Mouse (Mus musculus) CH12.LX (cell line): ENCODE measurements around the gene Zfp523. TPM values are rescaled to one million over a fixed set of nuclear protein-coding genes. Genes with fewer than 3 reads are reported as not detected.

Experiments
- DNase-seq: peaks from one replicate; pipeline ENCODE4 v3.0.0-alpha.2; 2013; ENCODE audit errors: extremely low read depth
- H3K27ac ChIP-seq: 2 replicates; pipeline ENCODE4 v1.5.1; 2012; ENCODE audit warnings: low read depth, mild to moderate bottlenecking, control low read depth, moderate library complexity; ENCODE audit not compliant: insufficient read depth
- H3K27me3 ChIP-seq: replicated peaks from 2 replicates; pipeline ENCODE3; 2012; ENCODE audit warnings: inconsistent platforms
- H3K36me3 ChIP-seq, 2 experiments: replicated peaks in 1 of 2; 2 replicates each; pipeline versions ENCODE3 to v1.6.1; 2012; ENCODE audit warnings: inconsistent platforms in 1 of 2, low read length in 1 of 2, mild to moderate bottlenecking in 1 of 2, mixed read lengths in 1 of 2, moderate library complexity in 1 of 2; ENCODE audit not compliant: control insufficient read depth in 1 of 2, insufficient read depth in 1 of 2
- H3K4me1 ChIP-seq, 2 experiments: 2 replicates each; pipeline ENCODE4 v1.6.1; 2012; ENCODE audit warnings: inconsistent platforms in 1 of 2, moderate library complexity in 1 of 2; ENCODE audit not compliant: insufficient read depth in 2 of 2, control insufficient read depth in 1 of 2
- H3K4me2 ChIP-seq: 2 replicates; pipeline ENCODE4 v1.6.1; 2012; ENCODE audit warnings: low read depth, mild to moderate bottlenecking, control low read depth; ENCODE audit not compliant: poor library complexity, insufficient read depth, severe bottlenecking
- H3K4me3 ChIP-seq, 3 experiments: fragments of 150-350 bp in 1 of 3; sonication (generic) in 1 of 3; replicated peaks in 1 of 3; 2 replicates each; pipeline versions ENCODE3 to v1.5.1; 2011 to 2012; ENCODE audit warnings: low read depth in 2 of 3, low read length in 2 of 3, mild to moderate bottlenecking in 2 of 3, moderate library complexity in 2 of 3, control low read depth in 1 of 3, improper control_type of control experiment in 1 of 3, inconsistent platforms in 1 of 3, mixed read lengths in 1 of 3; ENCODE audit not compliant: poor library complexity in 1 of 3
- H3K79me2 ChIP-seq: replicated peaks from 2 replicates; pipeline ENCODE4 v1.6.1; 2012; ENCODE audit warnings: mild to moderate bottlenecking, moderate library complexity; ENCODE audit not compliant: control insufficient read depth, poor library complexity, insufficient read depth, severe bottlenecking; ENCODE audit errors: extremely low read depth
- H3K9ac ChIP-seq: 2 replicates; pipeline ENCODE4 v1.6.1; 2012; ENCODE audit warnings: low read depth, mild to moderate bottlenecking, control low read depth, moderate library complexity; ENCODE audit not compliant: insufficient read depth
- H3K9me3 ChIP-seq: replicated peaks from 2 replicates; pipeline ENCODE3; 2012; ENCODE audit warnings: low read length, inconsistent platforms, mixed read lengths
- BHLHE40 ChIP-seq: IDR thresholded peaks from 2 replicates; pipeline ENCODE4 v1.6.1; 2011; ENCODE audit warnings: mild to moderate bottlenecking, low read depth, low read length, improper control_type of control experiment
- CHD1 ChIP-seq: IDR thresholded peaks from 2 replicates; pipeline ENCODE4 v1.6.1; 2012; ENCODE audit warnings: low read depth, low read length, improper control_type of control experiment, inconsistent platforms
- CHD2 ChIP-seq: IDR thresholded peaks from 2 replicates; pipeline ENCODE4 v1.6.1; 2011; ENCODE audit warnings: low read length, improper control_type of control experiment
- CTCF ChIP-seq, 2 experiments: IDR thresholded peaks in 1 of 2; conservative IDR thresholded peaks in 1 of 2; 2 replicates each; pipeline ENCODE4 v1.5.1; 2011 to 2012; ENCODE audit warnings: low read depth in 2 of 2, low read length in 2 of 2, improper control_type of control experiment in 1 of 2, inconsistent platforms in 1 of 2, mild to moderate bottlenecking in 1 of 2, moderate library complexity in 1 of 2
- E2F4 ChIP-seq: IDR thresholded peaks from 2 replicates; pipeline ENCODE4 v1.6.1; 2011; ENCODE audit warnings: low read depth, low read length, improper control_type of control experiment; ENCODE audit not compliant: insufficient replicate concordance
- EP300 ChIP-seq: IDR thresholded peaks from 2 replicates; pipeline ENCODE4 v1.6.1; 2011; ENCODE audit warnings: low read length, improper control_type of control experiment
- ETS1 ChIP-seq: conservative IDR thresholded peaks from 2 replicates; pipeline ENCODE4 v1.6.1; 2012; ENCODE audit warnings: low read depth, mild to moderate bottlenecking, inconsistent platforms, low read length, improper control_type of control experiment, moderate library complexity
- GABPA ChIP-seq: IDR thresholded peaks from 2 replicates; pipeline ENCODE4 v1.6.1; 2012; ENCODE audit warnings: low read depth, low read length, improper control_type of control experiment, inconsistent platforms; ENCODE audit not compliant: insufficient replicate concordance
- HCFC1 ChIP-seq: IDR thresholded peaks from 2 replicates; pipeline ENCODE4 v1.6.1; 2012; ENCODE audit warnings: low read depth, mild to moderate bottlenecking, inconsistent platforms, low read length, improper control_type of control experiment
- JUN ChIP-seq: IDR thresholded peaks from 2 replicates; pipeline ENCODE4 v1.6.1; 2011; ENCODE audit warnings: low read depth, mild to moderate bottlenecking, low read length, improper control_type of control experiment, moderate library complexity; ENCODE audit not compliant: insufficient read depth
- JUND ChIP-seq: conservative IDR thresholded peaks from 2 replicates; pipeline ENCODE4 v1.6.1; 2011; ENCODE audit warnings: low read depth, low read length, improper control_type of control experiment
- KAT2A ChIP-seq: IDR thresholded peaks from 2 replicates; pipeline ENCODE4 v1.6.1; 2012; ENCODE audit warnings: low read length, improper control_type of control experiment, inconsistent platforms; ENCODE audit not compliant: insufficient replicate concordance
- MAX ChIP-seq: IDR thresholded peaks from 2 replicates; pipeline ENCODE4 v1.6.1; 2011; ENCODE audit warnings: low read length, improper control_type of control experiment
- MAZ ChIP-seq: IDR thresholded peaks from 2 replicates; pipeline ENCODE4 v1.6.1; 2012; ENCODE audit warnings: low read depth, mild to moderate bottlenecking, inconsistent platforms, low read length, improper control_type of control experiment, moderate library complexity
- NELFE ChIP-seq: IDR thresholded peaks from 2 replicates; pipeline ENCODE4 v1.6.1; 2011; ENCODE audit warnings: low read depth, low read length, improper control_type of control experiment
- NRF1 ChIP-seq: IDR thresholded peaks from 2 replicates; pipeline ENCODE4 v1.6.1; 2014; ENCODE audit warnings: low read depth, mild to moderate bottlenecking, inconsistent platforms, low read length, improper control_type of control experiment, moderate library complexity
- PAX5 ChIP-seq: IDR thresholded peaks from 2 replicates; pipeline ENCODE4 v1.6.1; 2012; ENCODE audit warnings: low read length, inconsistent platforms, mixed read lengths
- RAD21 ChIP-seq: IDR thresholded peaks from 2 replicates; pipeline ENCODE4 v1.6.1; 2011; ENCODE audit warnings: low read depth, mild to moderate bottlenecking, low read length, improper control_type of control experiment, moderate library complexity
- RCOR1 ChIP-seq: conservative IDR thresholded peaks from 2 replicates; pipeline ENCODE4 v1.6.1; 2012; ENCODE audit warnings: low read depth, mild to moderate bottlenecking, inconsistent platforms, low read length, improper control_type of control experiment
- TBP ChIP-seq: conservative IDR thresholded peaks from 2 replicates; pipeline ENCODE4 v1.6.1; 2011; ENCODE audit warnings: low read depth, low read length, improper control_type of control experiment
- TCF12 ChIP-seq: IDR thresholded peaks from 2 replicates; pipeline ENCODE4 v1.6.1; 2014; ENCODE audit warnings: low read depth, mild to moderate bottlenecking, inconsistent platforms, low read length, improper control_type of control experiment
- USF1 ChIP-seq: IDR thresholded peaks from 2 replicates; pipeline ENCODE4 v1.6.1; 2014; ENCODE audit warnings: low read depth, mild to moderate bottlenecking, inconsistent platforms, low read length, improper control_type of control experiment
- ZC3H11A ChIP-seq: IDR thresholded peaks from 2 replicates; pipeline ENCODE4 v1.6.1; 2012; ENCODE audit warnings: low read depth, mild to moderate bottlenecking, inconsistent platforms, low read length, improper control_type of control experiment
- ZMIZ1 ChIP-seq: IDR thresholded peaks from 2 replicates; pipeline ENCODE4 v1.6.1; 2012; ENCODE audit warnings: low read depth, mild to moderate bottlenecking, inconsistent platforms, low read length, improper control_type of control experiment
- dilution Hi-C: fragments of 300-500 bp; cut with MboI; formaldehyde crosslinking; loops from 2 replicates; pipeline ENCODE4 v1.14.3; 2020; ENCODE audit warnings: low sequenced_read_pairs; ENCODE audit not compliant: extremely low pct_unique_long_range_greater_than_20kb, extremely low pct_ligation_motif_present
- in situ Hi-C: fragments of 300-500 bp; cut with MboI; formaldehyde crosslinking; loops from 3 replicates; pipeline ENCODE4 v1.14.3; 2019; ENCODE audit warnings: low sequenced_read_pairs, low pct_ligation_motif_present, low pct_unique_long_range_greater_than_20kb, mixed read lengths
- polyA plus RNA-seq: library from polyadenylated mRNA; unstranded; fragments of >175 nt; gene quantifications from 2 replicates; pipeline ENCODE4 v1.2.1, GENCODE M21; 2012; ENCODE audit warnings: low read depth; ENCODE audit not compliant: insufficient read length
- total RNA-seq, 2 experiments: library from RNA; depleted of rRNA; stranded (reverse); fragments of 300-350 nt in 1 of 2; fragments of >200 nt in 1 of 2; gene quantifications; 2 replicates each; pipeline ENCODE4 v1.2.3; 2012 to 2014

Gene Zfp523
- total and polyA plus RNA-seq, 3 experiments = 2.5 to 14.7 (median 10.1) TPM

GRCm38 (mm10) chr17:28154970-28155369 lies 22.0 kb upstream of the Zfp523 start:
- H3K27ac ChIP-seq = no peak overlapping the region
- H3K79me2 ChIP-seq = no peaks in the 10 kb centered on the region
- dilution Hi-C loops = no loop called here
- H3K4me3 ChIP-seq = no peak overlapping the region
- TF ChIP-seq RCOR1 (no peak), TCF12 (no peak), KAT2A (no peak), MAX (no peak), NRF1 (no peak), RAD21 (no peak), GABPA (no peak), CHD2 (no peak), BHLHE40 (no peak), HCFC1 (no peak), MAZ (no peak), EP300 (no peak), TBP (no peak), CTCF (conservative IDR thresholded peaks at IDR 0.05 in 1 of 2, IDR thresholded peaks at IDR 0.05 in 1 of 2; ENCODE audit: low read depth in 2 of 2, low read length in 2 of 2) (no peak)
- no peak for DNase-seq
- no peaks in the 10 kb centered on the region for H3K9me3 ChIP-seq
- no peaks in the 10 kb centered on the region for H3K36me3 ChIP-seq
- in situ Hi-C loops = no loop called here
- peaks cover 75% of the 10 kb centered on the region for H3K27me3 ChIP-seq
- H3K4me1 ChIP-seq = no peaks in the 10 kb centered on the region
- no peak overlapping the region for H3K4me2 ChIP-seq
- H3K9ac ChIP-seq = no peak overlapping the region

GRCm38 (mm10) chr17:28160361-28160760 lies 16.6 kb upstream of the Zfp523 start:
- Histone ChIP-seq H3K36me3 (no peaks in the 10 kb centered on the region), H3K79me2 (no peaks in the 10 kb centered on the region), H3K27ac (no peak overlapping the region), H3K4me2 (no peak overlapping the region), H3K4me3 (no peak overlapping the region), H3K9ac (no peak overlapping the region), H3K4me1 (no peaks in the 10 kb centered on the region), H3K27me3 (peaks cover 86% of the 10 kb centered on the region), H3K9me3 (no peaks in the 10 kb centered on the region)
- TF ChIP-seq ETS1 (no peak), NELFE (no peak), USF1 (no peak), ZC3H11A (no peak), MAZ (no peak), GABPA (no peak), E2F4 (no peak), TBP (no peak), RAD21 (no peak), JUND (no peak), JUN (no peak), MAX (no peak), CHD1 (no peak), KAT2A (no peak), RCOR1 (no peak), ZMIZ1 (no peak), CHD2 (no peak), PAX5 (no peak)
- dilution Hi-C loops (no loop called here), in situ Hi-C loops (loop anchor here (5.0 to 10.0 kb wide), 2 partner anchors 78 to 176 kb away; partner anchors contain the start of gene Tcp11)
- no peak for DNase-seq
